Mouse (Mus musculus) hindbrain, embryonic 14.5 days (tissue): ENCODE measurements at regions not wholly inside any gene's neighbourhood (a gene's known extent, or its start where the extent isn't known, plus 50 kb on each side); places are given as distances from the start of the nearest gene placed in this dataset.

ENCODE experiments used
- ATAC-seq: fragments of 200-750 bp; cut with Nextera tagmentation; 2 replicates; pipeline ENCODE4 v1.8.0; 2017; ENCODE audit warnings: moderate number of reproducible peaks, mild to moderate bottlenecking, moderate TSS enrichment, moderate library complexity; ENCODE audit not compliant: low FRiP score
- DNase-seq: peaks from one replicate; pipeline ENCODE4 v3.0.0-alpha.2; 2015; ENCODE audit warnings: low spot score
- H3K27ac ChIP-seq: fragments of 300-500 bp; sonication (generic); 2 replicates; pipeline ENCODE4 v1.5.1; 2014; ENCODE audit warnings: mild to moderate bottlenecking, moderate library complexity
- H3K27me3 ChIP-seq: fragments of 300-500 bp; sonication (generic); 2 replicates; pipeline ENCODE4 v1.6.1; 2014; ENCODE audit warnings: mild to moderate bottlenecking, low read length, mixed read lengths; ENCODE audit not compliant: control insufficient read depth, insufficient read depth
- H3K36me3 ChIP-seq: fragments of 300-500 bp; sonication (generic); replicated peaks from 2 replicates; pipeline ENCODE4 v1.6.1; 2014; ENCODE audit not compliant: control insufficient read depth, insufficient read depth
- H3K4me1 ChIP-seq: fragments of 300-500 bp; sonication (generic); replicated peaks from 2 replicates; pipeline ENCODE4 v1.6.1; 2014; ENCODE audit warnings: antibody characterized with exemption, low read length, mixed read lengths; ENCODE audit not compliant: control insufficient read depth, insufficient read depth
- H3K4me2 ChIP-seq: fragments of 300-500 bp; sonication (generic); replicated peaks from 2 replicates; pipeline ENCODE4 v1.6.1; 2014; ENCODE audit warnings: mild to moderate bottlenecking, moderate library complexity
- H3K4me3 ChIP-seq: fragments of 300-500 bp; sonication (generic); replicated peaks from 2 replicates; pipeline ENCODE4 v1.5.1; 2014; ENCODE audit warnings: mild to moderate bottlenecking, low read length
- H3K9ac ChIP-seq: fragments of 300-500 bp; sonication (generic); 2 replicates; pipeline ENCODE4 v1.6.1; 2014
- H3K9me3 ChIP-seq: fragments of 300-500 bp; sonication (generic); 2 replicates; pipeline ENCODE4 v1.6.1; 2016; ENCODE audit warnings: low read length; ENCODE audit not compliant: control insufficient read depth
- WGBS: fragments of 180-500 bp; shearing (Covaris S2); extraction: QIAGEN DNeasy Blood & Tissue Kit; methylation state at CpG from one replicate; pipeline ENCODE4 v1.1.7; 2014; 5-methylcytosine and 5-hydroxymethylcytosine counted together

DNA sequence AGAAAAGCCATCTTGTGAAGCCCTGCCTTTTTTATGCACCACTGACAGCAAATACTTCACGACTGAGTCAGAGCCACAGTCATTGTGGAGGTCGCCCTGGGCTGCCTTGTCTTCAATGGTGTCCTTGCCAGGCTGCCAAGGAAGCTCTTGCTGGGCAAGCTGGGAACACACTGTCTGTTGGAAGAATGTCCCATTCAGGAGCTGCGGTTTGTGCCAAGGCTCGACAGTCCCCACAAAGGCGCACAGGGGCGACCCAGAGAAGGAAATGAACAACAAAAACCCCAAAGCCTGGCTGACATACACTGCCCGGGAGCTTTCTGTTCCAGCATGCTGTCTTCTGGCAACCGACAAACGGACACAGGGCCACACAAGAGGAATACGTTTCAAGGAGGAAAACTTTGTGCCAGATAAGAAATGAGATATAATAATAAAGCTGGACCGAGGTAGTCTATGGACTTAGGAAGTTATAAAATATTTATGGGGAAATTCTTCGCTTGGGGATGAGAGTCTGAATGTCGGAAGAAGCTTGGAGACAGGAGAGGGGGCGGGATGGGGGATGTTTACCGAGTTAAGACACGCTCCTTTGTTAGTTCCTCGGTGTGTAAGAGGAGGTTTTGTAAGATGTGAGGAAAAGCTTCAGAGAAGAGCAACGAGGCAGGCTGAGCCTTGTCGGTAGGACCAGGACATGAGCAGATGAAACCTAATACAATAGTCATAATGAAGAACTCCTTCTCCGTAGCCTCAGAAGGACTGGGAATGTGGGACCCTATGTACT, 261.5 kb downstream of the Fzd1 start:
- Histone ChIP-seq H3K9ac (no peak overlapping the region), H3K4me3 (no peak overlapping the region)
- ATAC-seq: peak; percentile 87

DNA sequence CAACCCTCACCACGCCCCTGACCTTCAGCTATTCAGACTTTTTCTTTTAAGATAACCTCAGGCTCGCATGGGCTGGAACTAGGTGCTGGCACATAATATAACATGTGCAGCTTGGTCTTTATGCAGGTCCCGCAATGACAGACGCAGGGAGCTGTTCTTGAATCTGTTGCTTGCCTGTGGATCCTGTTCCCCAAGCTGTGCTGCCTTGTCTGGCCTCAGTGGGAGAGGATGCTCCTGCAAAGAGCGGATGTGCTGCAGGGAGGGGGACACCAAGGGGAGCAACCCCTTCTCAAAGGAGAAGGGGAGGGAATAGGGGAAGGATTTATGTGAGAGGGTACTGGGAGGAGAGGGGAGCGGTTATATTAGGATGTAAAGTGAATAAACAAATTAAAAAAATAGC, 262.4 kb downstream of the Fzd1 start:
- Histone ChIP-seq H3K4me2 (no peak overlapping the region), H3K4me1 (peaks cover 17% of the 10 kb centered on the region), H3K36me3 (no peaks in the 10 kb centered on the region), H3K27ac (no peak overlapping the region), H3K9me3 (no peaks in the 10 kb centered on the region), H3K9ac (no peak overlapping the region), H3K27me3 (no peaks in the 10 kb centered on the region), H3K4me3 (no peak overlapping the region)
- DNase-seq (no peak), ATAC-seq (0 out of 2 replicates have a peak, but pooled peaks have one; percentile 38)
- 40% methylated on average over 6 of the region's 6 CpGs for WGBS

More for the DNA sequence above, 261.5 kb downstream of the Fzd1 start:
- peak overlapping the region; percentile 40; the same call in 1 of the 2 replicates for H3K27ac ChIP-seq
- no peaks in the 10 kb centered on the region for H3K9me3 ChIP-seq
- 10% methylated on average over 20 of the region's 20 CpGs for WGBS
- no peaks in the 10 kb centered on the region for H3K36me3 ChIP-seq
- peak; percentile 62 for DNase-seq
- H3K4me2 ChIP-seq: peak overlapping the region; percentile 32
- peaks cover 17% of the 10 kb centered on the region for H3K4me1 ChIP-seq
- H3K27me3 ChIP-seq: no peaks in the 10 kb centered on the region

DNA sequence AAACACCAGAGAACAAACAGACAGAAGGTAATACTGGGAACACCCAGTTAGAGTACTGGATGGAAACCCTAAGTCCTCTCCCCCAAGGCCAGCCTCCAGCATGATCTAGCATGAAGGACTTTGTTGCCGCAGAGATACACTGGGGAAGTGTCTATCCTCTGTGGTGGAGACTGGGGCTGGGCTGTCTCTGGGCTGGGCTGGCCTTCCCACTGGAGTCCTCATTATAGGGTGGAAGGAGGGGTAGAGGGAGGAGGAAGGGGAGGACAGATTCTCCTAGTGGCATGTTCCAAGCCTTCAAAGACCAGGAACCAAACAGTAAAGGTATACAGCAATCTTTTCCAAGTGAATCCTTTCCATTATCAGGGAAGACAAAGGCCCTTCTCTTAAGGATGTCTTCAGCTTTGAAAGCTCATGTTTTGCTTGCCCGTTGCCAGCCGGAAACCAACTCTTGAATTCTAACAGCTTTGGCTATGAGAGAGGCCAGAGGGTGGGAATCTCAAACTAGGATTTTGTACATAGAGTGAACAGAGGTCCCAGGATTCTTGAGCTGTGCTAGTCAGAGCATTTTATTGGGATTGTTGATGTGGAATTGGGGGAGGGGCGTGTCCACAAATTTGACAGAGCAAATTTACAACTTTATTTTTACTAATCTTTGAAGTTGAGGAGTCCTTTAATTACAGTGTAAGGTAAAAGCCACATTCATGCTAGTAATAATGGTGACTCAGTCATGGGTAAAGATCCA, 271.3 kb downstream of the Fzd1 start:
- Histone ChIP-seq H3K9me3 (no peaks in the 10 kb centered on the region), H3K4me3 (no peak overlapping the region), H3K36me3 (no peaks in the 10 kb centered on the region), H3K4me2 (no peak overlapping the region), H3K4me1 (peaks cover 25% of the 10 kb centered on the region), H3K9ac (no peak overlapping the region), H3K27ac (peak overlapping the region; percentile 34), H3K27me3 (no peaks in the 10 kb centered on the region)
- WGBS: 77% methylated on average over 4 of the region's 4 CpGs
- DNase-seq: no peak
- ATAC-seq: peak; percentile 42

- H3K4me2 ChIP-seq: peak overlapping the region; percentile 6; the same call in 1 of the 2 replicates
- WGBS: 27% methylated on average over 10 of the region's 10 CpGs
- H3K27me3 ChIP-seq: no peaks in the 10 kb centered on the region
- no peak overlapping the region for H3K9ac ChIP-seq
- peaks cover 25% of the 10 kb centered on the region for H3K4me1 ChIP-seq
- DNase-seq: peak; percentile 67
- peak; percentile 89 for ATAC-seq
- H3K36me3 ChIP-seq: no peaks in the 10 kb centered on the region
- peak overlapping the region; percentile 34 for H3K27ac ChIP-seq
- H3K4me3 ChIP-seq: no peak overlapping the region
- no peaks in the 10 kb centered on the region for H3K9me3 ChIP-seq
These were observed 272.1 kb downstream of the Fzd1 start for GRCm38 (mm10) chr5:4485542-4486390.

DNA sequence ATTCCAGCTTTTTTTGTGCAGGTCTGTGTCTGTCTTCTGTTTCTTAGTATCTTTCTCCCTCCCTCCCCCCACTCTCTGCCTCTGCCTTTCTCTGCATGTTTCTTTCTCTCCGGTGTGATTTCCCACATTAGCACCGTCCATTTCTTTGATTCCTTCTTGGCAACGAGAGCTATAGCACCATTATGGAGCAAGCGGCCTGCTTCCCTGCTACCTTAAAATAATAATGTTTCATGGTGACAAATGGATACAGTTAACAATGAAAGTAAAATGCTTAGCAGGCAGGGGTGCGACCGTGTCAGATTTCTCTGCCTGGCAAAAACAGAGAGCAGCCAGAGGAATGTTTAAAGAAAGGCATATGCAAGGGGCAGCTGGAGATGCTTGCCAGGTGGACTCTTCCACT, 273.1 kb downstream of the Fzd1 start:
- Histone ChIP-seq H3K36me3 (no peaks in the 10 kb centered on the region), H3K27ac (peak overlapping the region; percentile 71), H3K4me1 (peaks cover 25% of the 10 kb centered on the region), H3K27me3 (no peaks in the 10 kb centered on the region), H3K9ac (peak overlapping the region; percentile 45; the same call in 1 of the 2 replicates), H3K4me3 (no peak overlapping the region), H3K4me2 (peak overlapping the region; percentile 15), H3K9me3 (no peaks in the 10 kb centered on the region)
- 7% methylated on average over 6 of the region's 6 CpGs for WGBS
- peak; percentile 52 for ATAC-seq
- DNase-seq: peak; percentile 47

DNA sequence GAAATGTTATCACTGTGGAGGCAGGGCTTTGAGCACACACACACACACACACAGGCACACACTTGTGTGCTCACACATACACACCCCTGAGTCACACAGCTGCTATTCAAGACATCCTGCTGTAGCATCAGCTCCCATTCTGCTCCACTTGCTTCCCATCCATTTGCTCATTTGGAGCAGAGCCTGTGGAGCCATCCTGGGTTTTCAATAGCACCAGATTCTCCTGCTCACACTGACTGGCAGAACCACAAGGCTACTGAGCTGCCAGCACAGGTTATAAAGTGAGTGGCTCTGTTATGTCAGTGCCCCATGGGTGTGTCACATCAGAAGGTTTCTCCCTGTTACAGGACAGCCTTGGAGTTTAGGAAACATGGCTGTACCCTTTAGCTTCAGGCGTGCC, 273.7 kb downstream of the Fzd1 start:
- Histone ChIP-seq H3K4me3 (no peak overlapping the region), H3K9me3 (no peaks in the 10 kb centered on the region), H3K27ac (peak overlapping the region; percentile 71), H3K27me3 (no peaks in the 10 kb centered on the region), H3K4me1 (peaks cover 25% of the 10 kb centered on the region), H3K4me2 (no peak overlapping the region), H3K9ac (no peak overlapping the region), H3K36me3 (no peaks in the 10 kb centered on the region)
- DNase-seq (no peak), ATAC-seq (peak; percentile 14; the same call in 1 of the 2 replicates)
- WGBS: 62% methylated on average over 1 of the region's 1 CpGs

GRCm38 (mm10) chr5:4474255-4474654, 282.1 kb downstream of the Mterf1b start:
- Histone ChIP-seq H3K9me3 (no peaks in the 10 kb centered on the region), H3K36me3 (no peaks in the 10 kb centered on the region), H3K4me2 (no peak overlapping the region), H3K4me1 (no peaks in the 10 kb centered on the region), H3K9ac (no peak overlapping the region), H3K27ac (no peak overlapping the region), H3K4me3 (no peak overlapping the region), H3K27me3 (no peaks in the 10 kb centered on the region)
- no peak for DNase-seq
- ATAC-seq: no peak
- WGBS: 92% methylated on average over 2 of the region's 2 CpGs
